20 mouse cellular contexts compared by ENCODE assay signal in genomic region chr3:32473184-32473583, GRCm38 (mm10). TPM values are rescaled to one million over a fixed set of nuclear protein-coding genes. Genes with fewer than 3 reads are reported as not detected.
"Had no signal": no experiment of that assay in that cellular context is flagged by ENCODE, and none has a peak within 500 bp of the region (broad histone marks: within the 10 kb centered on the region; RNA-seq: fewer than 3 reads in every experiment).

No protein-coding gene starts in this region.

- H3K27me3 ChIP-seq: heart, embryonic 13.5 days; heart, embryonic 15.5 days; hindbrain, embryonic 13.5 days; hindbrain, embryonic 15.5 days; limb, embryonic 13.5 days; limb, embryonic 15.5 days; liver, embryonic 12.5 days had no signal

- H3K36me3 ChIP-seq: heart, embryonic 15.5 days; hindbrain, embryonic 13.5 days; hindbrain, embryonic 15.5 days; limb, embryonic 13.5 days; limb, embryonic 15.5 days; liver, embryonic 12.5 days had no signal

- H3K4me1 ChIP-seq: hindbrain, embryonic 15.5 days; liver, embryonic 12.5 days had no signal

- H3K4me3 ChIP-seq: heart, embryonic 13.5 days; heart, embryonic 15.5 days; hindbrain, embryonic 13.5 days; hindbrain, embryonic 15.5 days; limb, embryonic 13.5 days; limb, embryonic 15.5 days; liver, embryonic 12.5 days had no signal

- H3K9ac ChIP-seq: forebrain, postnatal 0 days; heart, embryonic 13.5 days; heart, embryonic 15.5 days; hindbrain, embryonic 13.5 days; hindbrain, embryonic 15.5 days; limb, embryonic 13.5 days; limb, embryonic 15.5 days; liver, embryonic 12.5 days; liver, embryonic 14.5 days had no signal

- H3K4me2 ChIP-seq: hindbrain, embryonic 13.5 days; hindbrain, embryonic 15.5 days; limb, embryonic 15.5 days; liver, embryonic 12.5 days had no signal

- DNase-seq: forebrain, postnatal 0 days; gastrocnemius, postnatal 14 days; gastrocnemius, postnatal 36 days; kidney, adult 18-20 months; kidney, adult 8-10 months; layer of hippocampus, adult 9-11 months; layer of hippocampus, postnatal 36 days; lung, adult 2 months had no signal

- H3K27ac ChIP-seq: heart, embryonic 13.5 days; heart, embryonic 15.5 days; hindbrain, embryonic 13.5 days; hindbrain, embryonic 15.5 days; hindbrain, postnatal 0 days; limb, embryonic 13.5 days; limb, embryonic 15.5 days; liver, embryonic 12.5 days; liver, embryonic 14.5 days had no signal

- ATAC-seq: forebrain, postnatal 0 days; hindbrain, postnatal 0 days; intestine, embryonic 16.5 days; liver, embryonic 12.5 days had no signal

- H3K9me3 ChIP-seq: heart, embryonic 13.5 days; heart, embryonic 15.5 days; hindbrain, embryonic 13.5 days; hindbrain, embryonic 15.5 days; limb, embryonic 13.5 days; limb, embryonic 15.5 days; liver, embryonic 12.5 days had no signal

RNA-seq across cellular contexts. Expression of gene Kcnmb3, which starts 18.8 kb away (rescaled TPM):
- polyA plus RNA-seq: forebrain, postnatal 0 days; heart, embryonic 15.5 days; hindbrain, embryonic 13.5 days; hindbrain, embryonic 15.5 days; hindbrain, postnatal 0 days; intestine, embryonic 16.5 days; limb, embryonic 15.5 days; liver, adult 2 months; liver, embryonic 12.5 days; liver, embryonic 14.5 days; liver, embryonic 16.5 days; lung, adult 2 months had no signal
